Mouse (Mus musculus): ENCODE measurements around the gene Acsl6.

Gene Acsl6

GRCm38 (mm10) chr11:54307139-54307816 is 3.7 kb downstream of the Acsl6 start:
- peak in 1 of 2 experiments; percentile 69 for DNase-seq (ENCODE audit: low spot score in 2 of 2)

- no peak for DNase-seq (ENCODE audit: low spot score in 2 of 2)
Observed at GRCm38 (mm10) chr11:54310588-54310987, 7.0 kb downstream of the Acsl6 start.

- DNase-seq (ENCODE audit: low spot score in 2 of 2): no peak
Observed at GRCm38 (mm10) chr11:54312021-54312420, 8.4 kb downstream of the Acsl6 start.

DNA sequence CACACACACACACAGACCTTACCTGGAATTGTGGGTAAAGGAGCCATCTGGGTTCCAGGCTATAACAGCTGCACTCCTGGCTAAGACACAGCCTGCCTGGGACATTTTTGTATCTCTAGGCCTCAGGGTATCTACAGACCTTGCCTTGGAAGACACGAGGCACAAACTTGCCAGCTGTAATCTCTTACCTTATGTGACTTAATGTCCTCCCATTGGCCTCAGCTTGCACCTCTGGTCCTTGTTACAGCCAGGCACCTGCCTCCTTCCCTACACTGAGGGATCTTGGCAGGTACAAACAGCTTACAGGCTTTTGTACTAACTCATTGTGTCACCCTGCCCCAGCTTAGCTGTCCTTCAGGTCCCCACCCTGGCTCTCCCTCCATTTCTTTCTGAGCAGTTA is 9.0 kb downstream of the Acsl6 start:
- DNase-seq (ENCODE audit: low spot score in 2 of 2): peak in 1 of 2 experiments; percentile 12

- DNase-seq (ENCODE audit: low spot score in 2 of 2): no peak
Observed at GRCm38 (mm10) chr11:54313391-54314360, 10.1 kb downstream of the Acsl6 start.

GRCm38 (mm10) chr11:54314740-54315139 is 11.1 kb downstream of the Acsl6 start:
- peak in 1 of 2 experiments; percentile 35 for DNase-seq (ENCODE audit: low spot score in 2 of 2)

DNA sequence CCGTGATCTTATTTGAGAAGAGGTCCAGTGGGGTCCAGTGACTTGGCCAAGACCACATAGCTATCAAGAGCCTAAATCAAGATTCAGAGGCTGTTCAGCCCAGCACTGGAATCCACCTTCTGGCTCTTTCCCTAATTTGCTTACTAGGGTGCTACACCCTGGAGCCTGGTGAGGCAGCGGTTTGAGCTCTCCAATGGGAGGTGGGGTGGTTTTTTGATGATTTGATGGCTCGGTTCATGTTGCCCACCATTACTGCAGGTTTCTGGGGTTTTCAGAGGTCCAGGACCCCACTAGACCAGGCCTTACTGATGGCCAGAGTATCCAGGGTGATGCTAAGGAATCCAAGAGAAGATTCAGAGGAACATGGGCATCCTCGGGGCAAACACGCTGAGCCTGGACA is 11.7 kb downstream of the Acsl6 start:
- no peak for DNase-seq (ENCODE audit: low spot score in 2 of 2)

- DNase-seq (ENCODE audit: low spot score in 2 of 2): no peak
Observed at GRCm38 (mm10) chr11:54317361-54317760, 13.8 kb downstream of the Acsl6 start.

GRCm38 (mm10) chr11:54317795-54318194 is 14.2 kb downstream of the Acsl6 start:
- no peak for DNase-seq (ENCODE audit: low spot score in 2 of 2)

GRCm38 (mm10) chr11:54321802-54322532 is 18.4 kb downstream of the Acsl6 start:
- DNase-seq (ENCODE audit: low spot score in 2 of 2): no peak

- DNase-seq (ENCODE audit: low spot score in 2 of 2): no peak
Observed at GRCm38 (mm10) chr11:54331463-54332183, 28.0 kb downstream of the Acsl6 start.

DNA sequence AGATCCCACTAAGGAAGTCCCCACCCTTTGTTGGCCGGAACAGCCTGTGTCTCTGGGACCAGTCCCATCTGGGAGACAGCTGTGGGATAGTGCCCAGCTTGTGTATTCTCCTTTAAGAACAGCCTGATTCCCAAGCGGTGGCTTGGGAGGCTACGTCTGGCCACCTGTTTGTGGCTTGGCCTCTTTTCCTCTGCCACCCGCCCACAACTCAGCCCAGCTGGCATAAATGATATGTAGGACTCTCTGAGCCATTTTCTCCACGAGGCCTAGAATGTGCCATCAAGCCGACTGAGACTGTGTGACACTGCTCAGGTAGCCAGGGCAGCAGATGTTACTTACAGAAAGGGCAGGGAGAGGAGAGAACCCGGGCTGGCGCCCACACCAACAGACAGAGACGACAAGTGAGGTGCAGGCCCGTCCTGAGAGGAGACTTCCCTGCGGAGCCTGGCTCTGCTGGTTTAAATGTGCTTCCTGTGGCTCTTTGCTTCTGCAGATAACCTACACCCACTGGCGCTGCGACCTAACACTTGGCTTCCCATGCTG is 32.6 kb downstream of the Acsl6 start:
- no peak for DNase-seq (ENCODE audit: low spot score in 2 of 2)

DNA sequence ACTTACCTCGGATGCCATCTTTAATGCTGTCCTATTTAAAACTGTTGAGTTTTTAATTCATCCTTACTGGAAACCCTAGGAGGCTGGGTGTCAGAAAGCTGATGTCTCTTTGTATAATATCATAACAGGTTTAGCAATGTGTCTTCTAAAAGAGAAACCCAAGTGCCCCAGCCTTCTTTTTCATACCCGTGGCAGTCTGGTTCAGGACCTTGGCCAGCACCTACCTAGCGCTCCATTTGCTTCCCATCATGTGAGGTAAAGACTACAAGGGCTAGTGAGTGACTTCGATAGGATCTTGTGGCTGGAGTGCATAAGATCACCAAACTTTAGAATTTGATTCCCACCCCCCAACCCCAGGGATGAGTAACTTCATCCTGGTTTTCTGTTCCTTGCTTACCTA is 40.1 kb downstream of the Acsl6 start:
- peak in 1 of 2 experiments; percentile 49 for DNase-seq (ENCODE audit: low spot score in 2 of 2)

GRCm38 (mm10) chr11:54351704-54352103 is 48.1 kb downstream of the Acsl6 start:
- DNase-seq (ENCODE audit: low spot score in 2 of 2): no peak

DNA sequence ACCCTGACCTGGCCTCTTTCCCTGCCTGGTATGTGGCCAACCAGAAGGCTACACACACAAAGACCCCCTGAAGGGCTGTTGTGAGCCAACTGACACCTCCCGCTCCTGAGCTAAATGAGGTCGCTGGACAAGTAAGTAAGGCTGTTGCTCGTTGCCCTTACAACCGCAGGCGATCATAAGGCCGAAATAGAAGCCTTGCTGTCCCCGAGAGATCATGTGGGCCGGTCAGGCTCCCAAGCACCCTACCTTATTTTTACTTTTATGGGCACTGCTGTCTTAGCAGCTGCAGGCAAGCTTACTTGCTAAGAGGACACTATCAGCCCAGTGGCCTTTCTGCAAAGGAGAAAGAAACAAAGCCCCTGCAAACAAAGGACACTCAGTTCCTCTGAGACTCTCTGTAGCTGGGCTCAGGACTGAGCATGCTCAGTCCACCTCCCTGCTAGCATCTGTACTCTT is 49.6 kb downstream of the Acsl6 start:
- no peak for DNase-seq (ENCODE audit: low spot score in 2 of 2)

- DNase-seq (ENCODE audit: low spot score in 2 of 2): no peak
Observed at GRCm38 (mm10) chr11:54354595-54355563, 51.3 kb downstream of the Acsl6 start.

- DNase-seq (ENCODE audit: low spot score in 2 of 2): no peak
Observed at GRCm38 (mm10) chr11:54355564-54355955, 52.0 kb downstream of the Acsl6 start.

- DNase-seq (ENCODE audit: low spot score in 2 of 2): peak; percentile 15 to 59
Observed at GRCm38 (mm10) chr11:54356676-54357075, 53.1 kb downstream of the Acsl6 start.

GRCm38 (mm10) chr11:54372553-54372952 is 69.0 kb downstream of the Acsl6 start:
- DNase-seq (ENCODE audit: low spot score in 2 of 2): no peak

- DNase-seq (ENCODE audit: low spot score in 2 of 2): no peak
Observed at GRCm38 (mm10) chr11:54390386-54390785, 86.8 kb downstream of the Acsl6 start.
